Mouse (Mus musculus): Measurements from ENCODE around the gene Hoxa10.

GRCm38 (mm10) chr6:52222729-52223128 lies 17.9 kb downstream of the Hoxa10 start:
- no peak for TF ChIP-seq CTCF (IDR thresholded peaks at IDR 0.05; ENCODE audit: borderline replicate concordance, insufficient read depth, low read length)
- 0 out of 2 replicates have a peak, but pooled peaks have one; percentile 18 for TF ChIP-seq POLR2A (IDR thresholded peaks at IDR 0.05; ENCODE audit: low read depth, low read length)

All from embryonic fibroblast, embryonic 13.5 days (primary cell).